Mouse (Mus musculus): Measurements from ENCODE around the gene Lck.
"Not testable (repeated sequence)": the region's sequence is repeated elsewhere in the genome, so short reads cannot be mapped to it uniquely, and the experiment has no call there.

Lck gene

DNA sequence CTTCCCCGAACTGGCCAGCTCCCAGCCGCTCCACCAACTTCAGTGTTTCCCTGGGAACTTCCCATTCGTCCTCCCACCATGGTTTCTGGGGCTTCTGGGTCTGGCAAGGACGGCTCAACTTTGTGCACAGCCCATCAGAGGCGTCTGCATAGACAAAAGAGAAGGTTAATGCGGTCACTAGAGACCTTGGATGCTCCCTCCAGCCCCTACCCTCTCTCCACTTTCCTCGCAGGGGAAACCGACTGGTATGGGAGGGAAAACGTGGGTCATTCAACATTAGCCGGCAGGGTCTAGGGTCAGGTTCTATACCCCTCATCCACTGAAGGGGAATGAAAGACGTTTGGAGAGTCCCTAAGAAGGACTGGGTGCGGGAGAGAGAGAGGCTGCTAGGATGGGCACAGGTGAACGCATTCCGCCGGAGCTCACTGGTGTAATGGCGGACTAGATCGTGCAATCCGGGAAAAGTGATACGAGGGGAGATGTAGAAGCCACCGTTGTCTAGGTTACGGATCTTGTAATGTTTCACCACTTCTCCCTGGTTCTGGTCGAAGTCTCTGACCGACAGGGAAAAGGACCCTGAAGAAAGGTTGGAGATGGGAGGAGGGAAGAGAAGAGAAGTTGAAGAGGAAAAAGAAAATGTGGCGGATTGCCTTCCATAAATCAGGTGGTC is 17.4 kb downstream of the Lck start:
- no peak for DNase-seq (ENCODE audit: extremely low read depth, low read depth, low spot score)

DNA sequence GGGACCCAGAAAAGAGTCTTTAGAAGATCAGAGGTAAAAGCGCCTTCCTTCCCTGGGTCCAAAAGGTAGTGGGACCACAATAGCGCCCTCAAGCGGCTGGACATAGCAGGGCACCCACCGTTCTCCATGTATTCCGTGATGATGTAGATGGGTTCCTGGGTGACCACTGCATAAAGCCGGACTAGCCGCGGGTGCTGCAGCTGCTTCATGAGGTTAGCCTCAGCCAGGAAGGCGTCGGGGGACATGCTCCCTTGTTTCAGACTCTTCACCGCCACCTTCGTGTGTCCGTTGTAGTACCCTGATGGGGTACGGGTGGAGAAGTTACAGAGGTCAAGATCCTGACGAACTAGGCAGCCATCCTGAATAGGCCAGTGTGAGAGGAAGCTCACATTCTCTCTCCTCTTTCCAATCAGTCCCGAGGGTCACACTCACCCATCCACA is 18.0 kb downstream of the Lck start:
- DNase-seq (ENCODE audit: extremely low read depth, low read depth, low spot score) = no peak

DNA sequence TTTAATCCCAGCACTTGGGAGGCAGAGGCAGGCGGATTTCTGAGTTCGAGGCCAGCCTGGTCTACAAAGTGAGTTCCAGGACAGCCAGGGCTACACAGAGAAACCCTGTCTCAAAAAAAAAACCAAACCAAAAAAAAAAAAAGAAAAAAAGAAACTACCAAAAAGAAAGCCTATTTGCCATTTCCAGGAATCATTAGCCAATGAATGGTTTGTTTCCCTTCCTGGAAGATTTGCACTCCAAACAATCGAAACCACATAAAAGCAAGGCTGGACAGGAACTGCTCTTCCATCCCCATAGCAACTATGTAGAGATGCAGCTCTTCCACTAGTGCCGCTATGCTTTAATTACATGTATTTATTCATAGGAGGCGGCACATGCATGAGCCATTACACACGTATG is 18.9 kb downstream of the Lck start:
- DNase-seq (ENCODE audit: extremely low read depth, low read depth, low spot score) = not testable (repeated sequence)

DNA sequence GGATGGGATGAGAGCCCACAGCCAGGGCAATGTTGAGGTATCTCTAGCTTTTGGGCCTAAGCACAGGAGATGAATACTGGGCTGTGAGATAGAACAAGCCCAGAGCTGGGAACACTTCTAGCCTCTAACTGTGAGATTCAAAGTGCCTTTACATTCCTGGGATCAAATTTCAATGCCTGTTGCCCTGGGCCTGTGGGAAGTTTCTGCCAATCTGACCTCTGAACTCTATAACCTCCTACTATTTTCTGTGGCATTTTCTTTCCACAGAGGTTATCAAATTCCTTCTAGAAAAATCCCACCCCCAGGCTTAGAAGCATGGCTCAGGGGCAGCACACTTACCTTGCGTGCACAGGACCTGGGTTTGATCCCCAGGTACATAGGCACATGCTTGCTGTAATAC is 23.1 kb downstream of the Lck start:
- DNase-seq (ENCODE audit: extremely low read depth, low read depth, low spot score) = no peak

DNA sequence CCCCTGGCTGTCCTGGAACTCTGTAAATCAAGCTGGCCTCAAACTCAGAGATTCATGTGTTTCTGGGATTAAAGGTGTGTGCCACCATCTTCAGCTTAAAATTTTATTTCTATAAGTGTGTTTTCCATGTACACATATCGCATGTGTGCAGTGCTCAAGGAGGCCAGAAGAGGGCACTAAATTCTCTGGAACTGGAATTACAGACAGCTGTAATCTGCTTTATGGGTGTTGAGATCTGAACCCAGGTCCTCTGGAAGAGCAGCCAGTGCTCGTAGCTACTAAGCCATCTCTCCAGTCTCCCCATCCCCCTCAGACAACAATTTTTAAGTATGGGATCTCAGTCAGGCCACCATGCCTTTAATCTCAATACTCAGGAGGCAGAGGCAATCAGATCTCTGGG is 24.1 kb downstream of the Lck start:
- DNase-seq (ENCODE audit: extremely low read depth, low read depth, low spot score) = no peak

DNA sequence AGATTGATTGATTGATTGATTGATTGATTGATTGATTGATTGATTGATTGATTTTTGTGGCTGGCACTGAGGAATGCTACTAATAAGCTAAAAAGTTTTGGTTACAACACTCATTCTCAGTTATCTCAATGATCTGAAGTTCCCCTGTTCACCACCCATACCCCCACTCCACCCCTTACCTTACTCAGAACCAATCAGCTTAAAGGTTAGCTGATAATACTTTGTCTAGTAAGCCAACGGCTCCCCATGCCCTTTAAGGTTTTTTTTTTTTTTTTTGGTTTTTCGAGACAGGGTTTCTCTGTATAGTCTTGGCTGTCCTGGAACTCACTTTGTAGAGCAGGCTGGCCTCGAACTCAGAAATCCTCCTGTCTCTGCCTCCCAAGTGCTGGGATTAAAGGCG is 25.8 kb downstream of the Lck start:
- DNase-seq (ENCODE audit: extremely low read depth, low read depth, low spot score) = not testable (repeated sequence)

DNA sequence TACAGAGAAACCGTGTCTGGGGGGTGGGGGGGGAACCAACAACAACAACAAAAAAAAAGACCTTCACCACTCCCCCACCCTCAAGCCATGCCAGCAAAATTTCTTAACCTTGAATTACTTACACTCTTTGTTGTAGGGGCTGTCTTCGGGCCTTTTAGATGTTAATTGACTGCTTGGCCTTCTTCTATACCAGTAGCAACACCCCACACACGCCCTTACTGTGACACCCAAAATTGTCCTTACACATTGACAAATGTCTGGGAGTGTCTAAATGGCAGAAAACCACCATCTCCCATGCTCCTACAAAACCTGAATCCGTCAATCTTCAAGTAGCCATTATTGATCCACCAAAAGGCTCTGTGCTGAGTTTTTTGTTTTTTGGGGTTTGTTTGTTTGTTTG is 29.3 kb downstream of the Lck start:
- no peak for DNase-seq (ENCODE audit: extremely low read depth, low read depth, low spot score)

DNA sequence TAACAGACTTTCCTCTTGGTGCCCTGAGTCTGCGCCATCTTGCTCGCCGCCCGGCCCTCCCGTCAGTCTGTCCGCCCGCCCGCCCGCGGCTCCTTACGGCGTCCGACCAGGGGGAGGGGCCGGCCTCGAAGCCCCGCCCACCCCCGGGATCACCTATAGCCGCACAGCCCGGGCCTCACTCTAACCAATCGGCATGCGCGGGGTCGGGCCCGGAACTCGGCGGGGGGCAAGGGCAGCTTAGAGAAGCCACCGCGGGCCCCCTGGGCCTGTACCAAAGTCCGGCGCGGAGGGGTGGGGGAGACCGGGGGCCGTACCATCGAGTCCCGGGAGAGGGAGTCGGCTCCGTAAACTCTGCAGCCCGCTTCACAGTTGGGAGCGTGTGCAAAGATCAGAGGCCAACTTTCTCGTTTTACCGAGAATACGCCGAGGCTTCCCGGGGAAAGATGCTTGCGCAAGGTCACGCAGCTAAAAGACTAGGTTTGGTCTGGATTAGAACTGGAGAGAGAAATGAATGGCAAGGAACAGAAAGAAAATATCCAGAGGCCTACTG is 30.8 kb downstream of the Lck start, which contains the start of gene Hdac1:
Hdac1 (minus strand) TSS at position 122 of the 550 bp plus-strand sequence.
- peak; percentile 63 for DNase-seq (ENCODE audit: extremely low read depth, low read depth, low spot score)

DNA sequence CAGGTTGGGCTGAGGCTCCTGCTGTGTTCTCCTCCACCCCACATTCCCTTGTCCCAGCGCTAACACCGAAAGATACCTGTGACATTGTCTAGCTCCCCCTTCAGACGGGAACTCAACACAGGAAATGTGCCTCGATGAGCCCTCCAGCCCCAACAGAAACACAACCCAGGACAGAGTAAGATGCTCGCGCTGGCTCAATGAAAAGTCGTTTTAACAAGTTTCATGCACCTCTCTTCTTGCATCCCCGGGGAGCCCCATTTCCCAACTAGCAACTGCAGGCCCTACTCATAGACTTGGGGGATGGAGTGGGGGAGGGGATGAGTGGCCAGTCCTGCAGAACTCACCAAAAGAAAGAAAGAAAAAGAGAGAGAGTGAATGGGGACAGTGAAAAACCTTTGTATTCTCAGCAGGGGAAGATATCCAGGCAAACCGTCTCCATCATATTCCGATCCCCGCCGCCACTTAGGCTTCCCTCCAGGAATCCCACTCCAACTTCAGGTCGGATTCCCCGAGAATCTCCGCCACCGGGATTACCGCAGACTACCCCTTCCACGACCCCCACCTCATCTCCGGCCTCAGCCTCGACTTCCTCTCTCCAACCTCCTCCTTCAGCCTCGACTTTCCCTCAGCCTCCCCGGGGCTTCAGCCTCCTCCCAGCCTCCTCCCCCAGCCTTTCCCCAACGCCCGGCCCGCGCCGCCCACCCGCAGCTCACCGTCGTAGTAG is 31.4 kb downstream of the Lck start:
- no peak for DNase-seq (ENCODE audit: extremely low read depth, low read depth, low spot score)

DNA sequence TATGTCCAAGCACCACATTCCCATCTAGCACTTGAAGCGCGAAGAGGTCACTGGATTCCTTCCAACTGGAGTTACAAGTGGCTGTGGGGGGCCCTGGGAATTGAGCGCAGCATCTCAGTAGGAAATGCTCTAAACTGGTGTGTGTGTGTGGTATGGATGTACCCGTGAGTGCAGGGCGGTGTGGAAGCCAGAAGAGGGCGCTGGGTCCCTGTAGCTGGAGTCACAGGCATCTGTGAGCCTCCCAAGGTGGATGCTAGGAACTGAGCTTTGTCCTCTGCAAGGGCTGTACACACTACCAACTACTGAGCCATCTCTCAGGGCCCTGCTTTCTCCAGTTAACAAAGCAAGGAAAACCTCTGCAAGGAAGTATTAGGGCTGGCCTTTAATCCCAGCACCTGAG is 33.4 kb downstream of the Lck start:
- no peak for DNase-seq (ENCODE audit: extremely low read depth, low read depth, low spot score)

DNA sequence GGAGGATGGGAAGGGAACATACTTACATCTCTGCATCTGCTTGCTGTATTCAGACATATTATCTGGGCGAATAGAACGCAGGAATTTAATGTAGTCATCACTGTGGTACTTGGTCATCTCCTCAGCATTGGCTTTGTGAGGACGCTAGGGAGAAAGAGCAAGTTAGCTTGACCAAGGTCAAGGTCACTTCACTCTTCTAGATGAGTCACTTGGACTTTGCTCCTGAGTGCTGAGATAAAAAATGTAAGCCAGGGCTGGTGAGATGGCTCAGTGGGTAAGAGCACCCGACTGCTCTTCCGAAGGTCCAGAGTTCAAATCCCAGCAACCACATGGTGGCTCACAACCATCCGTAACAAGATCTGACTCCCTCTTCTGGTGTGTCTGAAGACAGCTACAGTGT is 44.5 kb downstream of the Lck start:
- DNase-seq (ENCODE audit: extremely low read depth, low read depth, low spot score) = not testable (repeated sequence)

DNA sequence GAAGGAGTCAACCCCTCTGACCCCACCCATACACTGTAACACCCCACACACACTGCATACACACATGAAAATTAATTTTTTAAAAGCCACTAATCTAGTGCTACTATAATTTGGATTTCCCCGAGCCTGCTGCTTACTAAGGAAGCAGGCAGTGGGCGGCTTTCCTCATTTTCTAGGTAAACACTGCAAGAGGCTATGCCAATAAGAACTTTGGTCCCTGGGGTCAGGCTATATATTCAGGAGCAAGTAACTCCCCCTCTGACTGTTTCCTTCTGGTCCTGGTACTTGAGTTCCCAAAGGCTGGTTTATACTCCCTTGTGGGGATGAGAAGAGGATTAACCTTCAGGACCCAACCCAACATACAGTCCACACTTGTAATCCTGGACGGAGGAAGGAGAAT is 47.6 kb downstream of the Lck start:
- DNase-seq (ENCODE audit: extremely low read depth, low read depth, low spot score) = no peak

DNA sequence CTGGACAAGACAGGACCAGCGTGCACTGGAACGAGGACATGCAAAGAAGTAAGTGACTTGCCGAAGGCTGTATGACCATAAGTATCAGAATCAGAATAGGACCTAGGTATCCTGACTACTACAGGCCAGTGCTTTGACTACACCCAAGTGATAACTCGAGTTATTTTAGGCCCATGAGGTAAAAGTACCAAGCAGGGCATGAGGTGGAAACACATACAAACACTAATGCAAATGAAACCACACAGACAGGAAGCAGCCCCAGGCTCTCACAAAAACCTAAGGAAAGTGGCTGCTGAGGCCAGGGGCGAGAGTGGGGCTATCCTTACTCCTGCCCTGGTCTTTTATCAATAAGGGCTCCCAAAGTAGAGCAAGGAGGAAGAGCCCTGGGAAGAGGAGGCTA is 48.1 kb downstream of the Lck start:
- DNase-seq (ENCODE audit: extremely low read depth, low read depth, low spot score) = no peak

DNA sequence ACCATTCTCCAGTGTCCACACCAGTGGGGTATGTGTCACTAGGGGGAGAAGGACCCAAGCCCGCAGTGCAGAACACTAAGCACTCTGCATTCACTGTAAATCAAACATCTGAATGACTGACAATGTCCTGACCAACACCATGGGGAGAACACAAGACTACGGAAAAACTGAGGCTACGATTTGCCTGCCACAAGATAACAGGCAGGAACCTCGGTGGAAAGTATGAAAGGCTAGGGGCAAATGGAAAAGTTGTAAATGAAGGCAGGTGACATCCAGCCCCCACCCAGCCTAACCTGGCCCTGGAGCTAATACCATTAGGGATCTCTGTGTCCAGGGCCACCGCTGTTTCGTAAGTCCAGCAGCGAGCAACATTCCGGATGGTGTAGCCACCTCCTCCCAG is 54.9 kb downstream of the Lck start:
- DNase-seq (ENCODE audit: extremely low read depth, low read depth, low spot score) = no peak

DNA sequence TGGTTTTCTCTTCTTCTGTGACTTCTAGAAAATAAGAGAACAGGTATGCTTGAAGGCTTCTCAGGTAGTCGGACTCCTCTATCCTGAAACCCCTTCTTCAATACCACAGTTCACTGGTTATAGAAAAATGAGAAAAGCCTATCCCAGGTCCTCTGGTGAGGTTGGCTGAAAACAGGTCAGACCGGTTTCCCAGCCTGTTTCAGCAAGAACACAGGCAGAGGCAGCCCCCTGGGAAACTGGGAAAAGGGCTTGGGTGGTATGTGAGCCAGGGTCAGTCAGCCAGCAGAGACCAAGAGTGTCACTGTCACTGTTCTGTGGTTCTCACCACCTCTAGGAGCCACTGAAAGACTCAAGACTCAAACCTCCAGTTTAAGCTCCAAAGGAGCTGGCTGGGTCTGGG is 56.5 kb downstream of the Lck start:
- DNase-seq (ENCODE audit: extremely low read depth, low read depth, low spot score) = no peak

DNA sequence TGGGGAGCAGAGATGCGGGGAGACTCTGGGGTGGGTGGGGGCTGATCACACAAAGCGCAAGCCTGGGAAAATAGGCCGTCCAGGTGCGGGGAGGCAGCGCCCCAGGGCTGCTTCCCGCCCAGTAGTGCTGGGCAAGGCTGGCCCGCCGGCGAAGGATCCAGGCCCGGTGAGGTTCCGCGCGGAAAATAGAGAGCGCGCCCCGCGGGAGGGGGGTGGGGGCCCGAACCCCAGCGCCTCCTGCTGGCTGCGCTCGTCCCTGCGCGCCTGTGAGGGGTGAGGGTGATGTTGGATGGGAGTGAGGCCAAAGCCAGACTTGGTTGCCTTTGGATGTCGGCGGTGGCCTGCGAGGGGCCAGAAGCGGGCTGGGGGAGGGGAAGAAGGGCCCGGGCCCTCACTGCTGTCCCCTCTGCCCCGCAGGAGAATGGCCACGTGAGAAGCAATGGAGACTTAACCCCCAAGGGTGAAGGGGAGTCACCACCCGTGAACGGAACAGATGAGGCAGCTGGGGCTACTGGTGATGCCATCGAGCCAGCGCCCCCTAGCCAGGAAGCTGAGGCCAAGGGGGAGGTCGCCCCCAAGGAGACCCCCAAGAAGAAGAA is 59.0 kb downstream of the Lck start:
- DNase-seq (ENCODE audit: extremely low read depth, low read depth, low spot score) = no peak

DNA sequence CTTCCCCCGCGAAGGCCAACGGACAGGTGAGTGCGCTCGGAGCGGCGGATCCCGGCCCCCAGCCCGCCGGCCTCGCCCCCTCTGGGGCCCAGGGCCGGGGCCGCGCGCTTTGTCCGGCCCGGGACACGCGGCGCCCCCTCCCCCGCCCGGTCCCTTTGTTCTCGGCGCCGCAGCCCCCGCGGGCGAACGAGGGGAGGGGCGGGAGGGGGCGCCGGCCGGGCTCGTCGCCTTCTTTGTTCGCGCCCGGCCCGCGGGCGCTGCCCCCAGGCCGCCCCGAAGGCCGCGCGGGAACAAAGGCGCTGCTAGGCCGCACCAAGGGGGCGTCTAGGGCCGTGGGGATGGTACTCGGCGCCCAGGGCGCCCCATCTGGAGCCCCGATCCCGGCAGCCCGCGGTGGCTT is 59.5 kb downstream of the Lck start:
- no peak for DNase-seq (ENCODE audit: extremely low read depth, low read depth, low spot score)

DNA sequence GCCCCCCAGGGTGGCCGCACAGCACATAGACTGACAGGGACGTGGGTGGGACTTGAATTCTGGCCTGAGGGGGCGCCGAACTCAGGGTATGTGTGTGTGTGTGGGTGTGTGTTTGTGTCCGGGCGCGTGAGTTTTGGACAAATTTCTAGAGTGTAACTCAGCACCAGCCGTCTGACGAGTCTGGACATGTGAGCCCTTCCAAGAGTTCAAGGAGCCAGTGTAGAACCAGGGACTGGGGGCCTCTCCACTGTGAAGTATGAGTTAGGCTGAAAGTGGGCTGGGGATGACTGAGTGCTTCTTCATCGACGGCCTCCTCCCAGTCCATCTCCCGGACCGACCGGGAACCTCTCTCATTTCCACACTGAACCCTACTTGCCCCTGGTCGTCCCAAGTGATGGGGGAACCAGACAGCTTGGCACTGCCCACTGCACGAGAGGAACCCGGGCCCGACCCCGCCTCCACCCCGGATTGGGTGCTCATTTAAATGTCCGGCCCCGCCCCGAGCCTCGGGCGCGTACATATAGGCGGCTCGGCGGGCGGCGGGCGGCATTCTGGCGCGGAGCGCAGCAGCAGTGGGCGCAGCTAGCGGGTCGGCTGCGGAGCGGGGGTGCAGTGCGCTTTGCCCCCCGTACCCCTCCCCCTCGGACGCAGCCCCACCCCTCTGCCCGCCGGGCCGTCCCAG is 60.2 kb downstream of the Lck start, which contains the start of gene Marcksl1:
Marcksl1 (plus strand) TSS at position 496 of the 682 bp plus-strand sequence.
- peak; percentile 40 for DNase-seq (ENCODE audit: extremely low read depth, low read depth, low spot score)

DNA sequence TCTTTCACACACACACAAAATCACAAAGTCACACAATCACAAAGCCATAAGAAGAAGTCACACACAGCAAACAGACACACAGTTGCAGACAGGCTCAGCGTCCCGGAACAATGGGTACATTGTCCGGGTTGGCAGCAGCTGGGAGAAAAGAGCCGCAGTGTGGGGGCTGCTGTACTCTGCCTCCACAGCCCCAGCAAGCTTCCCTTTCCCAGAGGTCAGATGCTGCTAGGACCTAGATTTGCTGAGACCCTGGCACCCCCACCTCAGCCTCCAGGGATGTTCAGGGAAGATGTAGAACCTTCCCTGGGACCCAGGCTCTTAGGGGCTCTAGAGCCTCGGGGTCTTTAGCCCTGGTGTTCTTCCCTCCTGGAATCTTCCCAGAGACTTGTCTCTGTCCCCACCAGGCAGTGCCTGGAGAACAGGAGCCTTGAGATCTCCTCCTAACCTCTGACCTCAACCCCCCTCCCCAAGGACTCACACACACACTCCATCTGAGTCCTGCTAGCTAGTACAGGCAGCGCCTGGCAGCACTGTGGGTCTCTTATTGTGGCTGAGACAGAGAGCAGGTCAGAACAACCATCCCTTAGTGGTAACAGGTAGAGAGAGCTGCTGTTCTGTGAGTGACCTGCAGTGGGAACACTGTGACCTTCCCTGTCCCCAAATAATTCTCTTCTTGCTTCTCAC is 61.9 kb downstream of the Lck start:
- no peak for DNase-seq (ENCODE audit: extremely low read depth, low read depth, low spot score)

DNA sequence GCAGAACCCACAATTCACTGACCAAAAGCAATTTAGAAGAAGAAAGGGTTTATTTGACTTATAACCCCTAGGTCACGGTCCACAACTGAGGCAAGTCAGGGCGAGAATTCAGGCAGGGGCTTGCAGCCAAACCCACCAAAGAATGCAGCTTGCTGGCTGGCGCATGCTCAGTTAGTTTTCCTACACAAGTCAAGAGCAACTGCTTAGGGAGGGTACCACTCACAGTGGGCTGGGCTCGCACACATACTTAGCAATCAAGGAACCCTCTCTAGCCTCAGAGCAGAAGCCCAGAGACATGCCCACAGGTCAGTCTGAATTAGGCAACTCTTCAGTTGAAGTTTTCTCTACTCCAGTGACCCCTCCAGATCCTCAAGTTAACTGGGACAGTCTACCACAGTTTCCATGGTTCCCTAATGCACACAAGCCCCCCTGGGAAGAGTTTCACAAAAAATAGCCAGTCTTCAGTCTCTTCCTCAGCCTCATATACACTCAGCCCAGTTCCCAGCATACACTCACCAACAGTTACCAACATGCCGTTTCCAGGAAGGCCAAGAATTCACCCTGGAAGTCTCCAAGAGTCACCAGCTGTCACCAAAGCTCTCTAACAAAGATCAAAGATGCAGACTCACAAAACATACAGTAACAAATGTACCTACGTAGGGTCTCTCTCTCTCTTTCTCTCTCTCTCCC is 62.6 kb downstream of the Lck start:
- DNase-seq (ENCODE audit: extremely low read depth, low read depth, low spot score) = no peak

Data from fat pad, adult 2 months (tissue).